Mouse (Mus musculus): ENCODE results near the gene Gm43517. TPM values are rescaled to one million over a fixed set of nuclear protein-coding genes. Genes with fewer than 3 reads are reported as not detected.

The Gm43517 gene
- total RNA-seq, 2 experiments from 2014 or later = not detected

DNA sequence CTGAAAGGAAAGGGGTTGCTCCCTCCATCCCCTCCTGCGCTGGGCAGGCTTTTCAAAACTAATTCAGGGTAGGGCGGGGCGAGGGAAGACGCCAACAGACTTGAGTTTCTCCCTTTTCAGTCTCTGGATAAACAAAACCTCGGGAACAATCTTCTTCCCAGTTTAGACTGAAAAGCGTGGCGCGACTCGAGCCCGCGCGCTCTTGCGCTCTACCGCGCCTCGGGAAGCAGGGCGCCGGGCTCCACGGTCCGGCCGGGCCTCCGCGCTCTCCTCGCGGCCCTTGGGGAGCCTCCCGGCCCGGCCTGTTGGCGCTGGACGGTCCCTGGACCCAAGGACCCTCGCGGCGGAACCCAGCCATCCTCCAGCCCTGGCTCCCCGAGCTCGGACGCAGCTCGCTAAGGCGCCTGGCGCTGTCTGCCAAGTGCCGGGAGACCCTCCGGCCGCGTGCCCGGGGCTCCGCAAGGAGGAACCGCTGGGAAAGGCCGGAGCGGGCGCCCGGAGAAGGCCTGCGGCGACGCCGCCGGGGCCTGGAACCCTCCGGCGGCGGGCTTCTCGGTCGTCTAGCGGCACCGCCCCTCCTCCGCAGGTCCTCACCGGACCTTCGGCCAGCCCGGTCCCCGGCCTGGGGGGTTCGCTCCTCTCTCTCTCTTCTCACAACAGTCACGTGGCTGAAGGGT lies 16.3 kb downstream of the Gm43517 start:
- no peak for DNase-seq (ENCODE audit: low spot score in 2 of 2)

- DNase-seq (ENCODE audit: low spot score in 2 of 2) = no peak
Observed at GRCm38 (mm10) chr12:49401796-49402130, 16.8 kb downstream of the Gm43517 start.

DNA sequence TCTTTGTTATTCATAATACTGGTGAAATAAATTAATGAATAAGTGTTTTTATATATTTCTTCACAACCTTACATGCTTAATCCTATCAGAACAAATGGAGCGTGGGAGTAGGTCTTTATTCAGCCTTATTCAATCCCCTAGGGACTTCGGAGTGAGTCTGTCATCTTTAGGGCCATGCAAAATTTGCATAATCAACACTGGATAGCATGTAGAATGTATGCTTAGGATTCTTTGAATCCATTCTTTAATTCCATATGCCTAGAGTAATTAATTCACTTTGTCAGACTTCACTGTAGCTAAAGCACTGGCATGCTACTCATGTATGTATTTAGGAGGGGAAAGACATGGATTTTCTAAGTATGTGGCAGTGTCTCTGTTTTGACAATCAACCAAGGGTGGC lies 24.9 kb downstream of the Gm43517 start:
- DNase-seq (ENCODE audit: low spot score in 2 of 2) = no peak

DNA sequence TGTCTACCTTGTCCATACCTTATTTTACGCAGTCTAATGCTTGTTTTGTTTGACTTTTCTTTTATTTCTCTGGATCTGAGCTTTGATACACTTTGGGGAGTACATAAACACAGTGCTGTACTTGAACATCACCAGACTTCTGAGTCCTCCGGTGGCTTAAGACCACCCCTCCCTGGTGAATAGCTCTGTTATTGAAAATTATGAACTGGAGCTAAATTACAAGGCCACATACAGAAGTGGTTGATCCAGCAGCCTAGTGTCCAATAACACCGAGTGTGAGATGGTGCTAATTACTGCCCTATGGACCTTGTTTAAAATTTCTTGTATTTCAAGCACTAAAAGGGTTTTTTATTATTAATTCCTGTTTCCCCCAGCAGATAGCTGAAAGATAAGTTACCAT lies 33.0 kb downstream of the Gm43517 start:
- no peak for DNase-seq (ENCODE audit: low spot score in 2 of 2)

Other genes starting within 250 kb of the Gm43517 start
- gene Foxg1, start 2.5 kb upstream of the Gm43517 start, total RNA-seq (2021) = under 1 TPM; 0.34 to 0.90 TPM

Measured in adrenal gland, postnatal 4 days (tissue).